Mouse (Mus musculus): ENCODE results near the gene Hyal2.

Gene Hyal2

GRCm38 (mm10) chr9:107609433-107609830 lies 41.7 kb downstream of the Hyal2 start:
- intact Hi-C loops (cut with DNase I): no loop called here

- intact Hi-C loops (cut with DNase I): no loop called here
Observed at GRCm38 (mm10) chr9:107611456-107612190, 43.9 kb downstream of the Hyal2 start.

- intact Hi-C loops (cut with DNase I): no loop called here
Observed at GRCm38 (mm10) chr9:107612191-107612944, 44.6 kb downstream of the Hyal2 start.

GRCm38 (mm10) chr9:107612945-107613569 lies 45.3 kb downstream of the Hyal2 start:
- intact Hi-C loops (cut with DNase I): no loop called here

GRCm38 (mm10) chr9:107615035-107615434 lies 47.3 kb downstream of the Hyal2 start:
- intact Hi-C loops (cut with DNase I): no loop called here

- intact Hi-C loops (cut with DNase I): no loop called here
Observed at GRCm38 (mm10) chr9:107617461-107617860, 49.7 kb downstream of the Hyal2 start.

- intact Hi-C loops (cut with DNase I): no loop called here
Observed at GRCm38 (mm10) chr9:107618098-107618497, 50.4 kb downstream of the Hyal2 start.

- intact Hi-C loops (cut with DNase I): no loop called here
Observed at GRCm38 (mm10) chr9:107618778-107619545, 51.2 kb downstream of the Hyal2 start.

- intact Hi-C loops (cut with DNase I): no loop called here
Observed at GRCm38 (mm10) chr9:107619546-107619879, 51.8 kb downstream of the Hyal2 start.

GRCm38 (mm10) chr9:107620954-107621353 lies 53.2 kb downstream of the Hyal2 start:
- intact Hi-C loops (cut with DNase I): no loop called here

Data from adrenal gland (tissue).